Mouse (Mus musculus) gastrocnemius, adult 8-10 months (tissue): Measurements from ENCODE around the gene Tmem240. TPM values are rescaled to one million over a fixed set of nuclear protein-coding genes. Genes with fewer than 3 reads are reported as not detected.

Source experiments
- microRNA-seq: library from miRNA; unstranded; fragments of <30 nt; microRNA quantifications from one replicate; pipeline ENCODE4 v1.2.0, GENCODE M21; 2022
- total RNA-seq, 4 experiments: library from RNA; stranded (reverse); gene quantifications; 2 replicates each; pipeline ENCODE4 v1.2.4; 2022

Tmem240 gene
- total RNA-seq, 4 experiments from 2014 or later: 0.19 to 0.62 (median 0.37) TPM

Small RNAs within 50 kb of the gene (microRNA-seq; reads per million reads assigned to microRNA genes)
- gene Gm27743: not detected

Other genes with a start within 250 kb of the Tmem240 start
- 10 to 100 TPM; 44.1 to 58.4 (median 47.3) TPM for gene Gnb1, start 243.4 kb upstream of the Tmem240 start, total RNA-seq
- 10 to 100 TPM; 10.8 to 19.0 (median 15.8) TPM for gene Nadk, start 172.4 kb upstream of the Tmem240 start, total RNA-seq
- 1 to 10 TPM; 2.8 to 3.8 (median 3.4) TPM for gene Slc35e2, start 133.4 kb upstream of the Tmem240 start, total RNA-seq
- 10 to 100 TPM; 22.7 to 30.1 (median 27.5) TPM for gene Cdk11b, start 109.9 kb upstream of the Tmem240 start, total RNA-seq
- not detected for gene Gm10563, start 89.4 kb upstream of the Tmem240 start, total RNA-seq
- 1 to 10 TPM in 2 of 4 experiments, under 1 TPM in 2; 0.70 to 1.6 (median 1.1) TPM for gene Mmp23, start 81.4 kb upstream of the Tmem240 start, total RNA-seq
- 10 to 100 TPM; 17.8 to 22.6 (median 18.8) TPM for gene Mib2, start 65.6 kb upstream of the Tmem240 start, total RNA-seq
- gene Fndc10, start 40.5 kb upstream of the Tmem240 start, total RNA-seq: 1 to 10 TPM in 3 of 4 experiments, under 1 TPM in 1; 0.70 to 1.5 (median 1.1) TPM
- 10 to 100 TPM; 37.8 to 42.0 (median 38.2) TPM for gene Ssu72, start 30.0 kb upstream of the Tmem240 start, total RNA-seq
- 10 to 100 TPM; 23.8 to 25.1 (median 23.9) TPM for gene Atad3a, start 26.3 kb downstream of the Tmem240 start, total RNA-seq
- 1 to 10 TPM; 4.0 to 8.9 (median 6.2) TPM for gene Vwa1, start 39.9 kb downstream of the Tmem240 start, total RNA-seq
- gene Tmem88b, start 51.1 kb downstream of the Tmem240 start, total RNA-seq: under 1 TPM; 0.21 to 0.72 (median 0.31) TPM
- not detected for gene Ankrd65, start 55.6 kb downstream of the Tmem240 start, total RNA-seq
- 10 to 100 TPM; 46.2 to 50.5 (median 47.7) TPM for gene Mrpl20, start 68.1 kb downstream of the Tmem240 start, total RNA-seq
- gene Ccnl2, start 77.7 kb downstream of the Tmem240 start, total RNA-seq: 10 to 100 TPM; 11.6 to 19.5 (median 15.0) TPM
- 10 to 100 TPM; 73.1 to 83.9 (median 79.0) TPM for gene Aurkaip1, start 96.5 kb downstream of the Tmem240 start, total RNA-seq
- 10 to 100 TPM; 16.5 to 34.5 (median 24.9) TPM for gene Mxra8, start 104.9 kb downstream of the Tmem240 start, total RNA-seq
- 100 to 1,000 TPM; 117 to 124 (median 120) TPM for gene Dvl1, start 112.6 kb downstream of the Tmem240 start, total RNA-seq
- under 1 TPM in 2 of 4 experiments, not detected in 2; 0.11 to 0.12 TPM for gene Tas1r3, start 128.6 kb downstream of the Tmem240 start, total RNA-seq
- 10 to 100 TPM; 11.0 to 18.7 (median 16.1) TPM for gene Cptp, start 134.6 kb downstream of the Tmem240 start, total RNA-seq
- 10 to 100 TPM; 13.0 to 16.8 (median 14.1) TPM for gene Ints11, start 134.7 kb downstream of the Tmem240 start, total RNA-seq
- gene Pusl1, start 157.0 kb downstream of the Tmem240 start, total RNA-seq: 10 to 100 TPM; 14.2 to 17.0 (median 14.9) TPM
- 1 to 10 TPM; 5.6 to 8.3 (median 7.2) TPM for gene Acap3, start 157.0 kb downstream of the Tmem240 start, total RNA-seq
- gene Ube2j2, start 209.0 kb downstream of the Tmem240 start, total RNA-seq: 10 to 100 TPM; 53.4 to 69.1 (median 58.7) TPM
- 10 to 100 TPM; 14.6 to 22.4 (median 20.8) TPM for gene C1qtnf12, start 227.5 kb downstream of the Tmem240 start, total RNA-seq